Mouse (Mus musculus) cerebellum, postnatal 14 days (tissue): ENCODE measurements around the gene Gsg1l.
A peak's percentile ranks its signal among the peaks of the same experiment; 100 is the strongest.

ENCODE experiments used
- DNase-seq, 2 experiments: peaks; one replicate each; pipeline ENCODE4 v3.0.0; 2021; ENCODE audit warnings: mixed read lengths in 2 of 2

Gsg1l gene

DNA sequence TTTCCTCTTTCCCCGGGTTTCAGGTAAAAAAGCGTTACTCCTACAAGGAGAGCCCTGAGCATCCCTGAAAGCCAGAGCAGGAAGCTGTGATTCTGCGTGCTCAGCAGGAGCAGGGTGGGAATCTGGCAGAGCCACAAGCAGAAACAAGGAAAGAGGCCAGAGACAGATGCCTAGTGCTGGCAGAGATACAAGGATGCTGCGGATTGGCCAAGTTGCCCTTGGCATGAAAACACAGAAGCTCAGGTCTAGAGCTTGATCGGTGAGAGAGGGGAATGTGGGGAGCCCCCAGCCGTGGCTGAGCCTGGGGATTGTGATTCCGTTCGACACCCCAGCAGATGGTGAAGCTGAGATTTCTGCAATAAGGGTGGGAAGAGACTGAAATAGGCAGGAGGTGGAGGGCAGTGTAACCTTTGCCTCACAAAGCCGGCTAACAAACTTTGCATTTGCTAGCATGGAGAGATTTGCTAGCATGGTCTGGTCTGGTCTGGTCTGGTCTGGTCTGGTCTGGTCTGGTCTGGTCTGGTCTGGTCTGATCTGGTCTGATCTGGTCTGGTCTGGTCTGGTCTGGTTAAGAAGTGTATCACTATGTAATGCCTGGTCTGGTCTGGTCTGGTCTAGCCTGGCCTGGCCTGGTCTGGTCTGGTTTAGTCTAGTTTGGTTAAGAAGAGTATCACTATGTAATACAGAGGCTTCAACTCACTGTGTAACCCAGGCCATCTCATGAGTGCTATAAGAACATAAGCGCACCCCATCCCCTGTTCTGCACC is 50.4 kb downstream of the Gsg1l start:
- peak; percentile 92 to 96 for DNase-seq

DNA sequence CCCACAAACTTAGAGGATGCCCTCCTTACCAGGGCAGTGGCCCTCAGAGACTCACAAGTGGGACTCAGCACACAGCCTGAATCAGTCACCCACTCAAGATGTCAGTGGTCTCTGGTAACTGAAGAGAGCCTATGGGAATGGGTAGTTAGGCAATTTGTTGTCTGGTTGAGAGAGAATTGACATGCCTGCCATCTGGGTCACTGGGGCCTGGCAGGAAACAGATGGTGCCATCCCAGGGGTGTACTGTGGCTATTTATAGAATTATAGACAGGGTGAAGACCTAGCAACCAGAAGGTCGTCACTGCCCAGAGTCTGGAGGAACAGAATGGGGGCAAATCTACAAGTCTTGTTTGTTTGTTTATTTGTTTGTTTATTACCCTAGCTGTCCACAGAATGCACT is 54.8 kb downstream of the Gsg1l start:
- peak; percentile 64 to 78 for DNase-seq

- DNase-seq = peak in 1 of 2 experiments; percentile 34
Observed at GRCm38 (mm10) chr7:126026600-126026999, 55.6 kb downstream of the Gsg1l start.

DNA sequence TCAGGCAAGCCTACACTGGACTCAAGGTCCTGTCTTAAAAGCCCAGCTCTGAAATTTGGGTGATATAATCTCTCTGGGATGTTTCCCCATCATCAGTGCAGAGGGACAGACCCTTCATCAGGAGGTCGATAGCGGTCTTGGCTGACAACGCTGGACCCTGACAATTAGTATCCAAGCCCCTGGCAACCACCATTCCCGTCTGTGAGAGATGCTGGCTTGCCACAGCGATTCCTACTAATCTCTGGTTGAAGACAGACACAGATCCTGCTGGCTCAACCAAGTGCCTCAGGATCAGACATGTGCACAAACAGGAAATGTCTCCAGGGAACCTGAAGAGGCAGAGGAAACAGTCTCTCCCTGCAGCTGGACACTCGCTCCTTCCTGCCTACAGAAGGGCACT is 62.2 kb downstream of the Gsg1l start:
- peak in 1 of 2 experiments; percentile 34 for DNase-seq

GRCm38 (mm10) chr7:126019321-126019720 is 62.9 kb downstream of the Gsg1l start:
- no peak for DNase-seq

DNA sequence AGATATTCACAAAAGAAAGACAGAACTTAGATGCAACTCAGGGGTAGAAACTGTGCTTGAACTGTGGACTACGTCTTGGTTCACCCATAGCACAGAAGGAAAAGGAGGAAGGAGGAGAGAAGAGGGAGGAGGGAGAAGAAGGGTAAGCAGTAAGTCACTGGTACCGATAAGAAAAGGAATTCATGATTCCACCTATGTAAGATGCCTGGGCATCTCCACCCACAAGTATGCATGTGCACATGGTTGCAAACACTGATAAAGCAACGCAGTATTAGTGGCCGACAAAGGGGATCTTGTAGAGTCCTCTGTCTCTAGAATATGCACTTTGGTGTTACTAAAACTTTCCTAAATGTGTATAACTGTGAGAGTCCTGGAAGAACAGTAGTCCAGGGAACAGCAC is 64.8 kb downstream of the Gsg1l start:
- DNase-seq = no peak

DNA sequence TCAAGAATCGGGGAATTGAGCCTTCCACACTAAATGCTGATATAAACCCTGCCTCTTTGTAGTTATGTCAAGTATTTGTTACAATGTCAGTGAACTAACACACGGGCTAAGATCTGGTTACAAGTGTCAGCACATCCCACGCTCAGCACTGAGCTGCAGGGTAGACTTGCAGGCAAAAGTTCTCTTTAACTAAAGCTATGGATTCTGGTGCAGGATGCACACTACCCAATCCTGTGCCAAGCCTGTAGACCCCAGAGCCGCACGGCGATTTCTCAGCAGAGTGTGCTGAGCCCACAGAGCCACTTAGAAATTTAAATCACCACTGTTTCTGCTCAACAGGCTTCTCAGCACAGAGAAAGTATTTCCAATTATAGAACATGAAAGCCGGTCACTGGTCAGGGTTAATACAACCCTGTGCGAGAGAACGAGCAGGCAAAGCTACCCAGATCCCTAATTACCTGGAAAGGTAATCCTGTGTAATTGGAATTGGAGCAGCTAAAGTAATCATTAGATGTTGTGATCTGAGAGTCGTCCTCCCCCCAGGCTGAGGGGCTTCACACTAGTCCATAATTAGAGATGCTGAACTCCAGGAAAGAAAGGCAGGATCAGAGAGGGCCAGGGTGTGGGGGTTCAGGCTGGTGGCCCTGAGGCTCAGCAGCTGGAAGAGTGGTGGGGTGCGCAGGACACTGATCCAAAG is 69.7 kb downstream of the Gsg1l start:
- no peak for DNase-seq

GRCm38 (mm10) chr7:126008789-126009148 is 73.4 kb downstream of the Gsg1l start:
- peak; percentile 61 to 64 for DNase-seq

DNA sequence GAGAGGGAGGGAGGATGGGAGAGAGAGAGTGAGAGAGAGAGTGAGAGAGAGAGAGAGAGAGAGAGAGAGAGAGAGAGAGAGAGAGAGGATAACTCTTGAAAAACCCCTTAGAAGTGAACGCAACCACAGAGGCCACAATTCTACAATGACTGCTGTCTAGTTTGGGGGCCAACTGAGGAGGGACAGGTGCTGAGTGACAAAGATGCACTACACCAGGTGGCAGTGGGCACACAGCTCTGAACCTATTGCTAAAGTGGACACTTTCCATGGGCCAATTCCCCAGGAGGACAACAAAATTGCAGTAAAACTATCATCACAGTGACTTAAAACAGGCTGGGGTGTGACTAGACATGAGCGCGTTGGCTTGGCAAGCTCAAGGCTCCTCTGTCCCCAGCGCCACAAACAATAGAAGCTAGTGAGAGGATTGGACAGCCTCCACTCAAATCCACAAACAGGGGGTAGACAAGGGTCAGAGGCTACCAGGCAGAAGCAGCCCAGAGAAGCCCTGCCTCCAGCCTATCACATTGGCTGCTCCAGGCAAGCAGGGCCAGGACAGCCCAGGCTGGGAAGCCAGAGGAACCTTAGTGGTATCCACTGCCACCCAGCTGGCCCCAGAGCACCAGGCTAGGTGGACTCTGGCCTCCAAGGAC is 73.9 kb downstream of the Gsg1l start:
- DNase-seq = no peak

- DNase-seq = no peak
Observed at GRCm38 (mm10) chr7:126007132-126007910, 74.9 kb downstream of the Gsg1l start.

DNA sequence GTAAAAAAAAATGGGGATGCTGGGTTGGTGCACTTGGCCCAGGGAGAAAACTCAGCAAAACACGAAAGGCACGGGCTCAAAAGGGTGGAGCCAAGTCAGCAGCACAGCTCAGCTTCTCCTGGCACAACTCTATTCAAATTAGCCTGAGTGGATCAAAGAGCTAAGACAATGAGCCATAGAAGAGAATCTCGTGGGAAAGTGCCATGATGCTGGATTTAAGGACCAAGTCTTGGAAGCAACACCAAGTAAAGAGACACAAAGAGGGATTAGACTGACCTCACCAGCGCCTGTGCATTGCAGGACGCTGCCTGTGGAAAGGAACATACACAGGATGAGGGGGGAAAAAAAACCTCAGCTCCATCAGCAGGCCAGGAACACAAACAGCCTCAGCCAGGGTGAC is 76.9 kb downstream of the Gsg1l start:
- no peak for DNase-seq

DNA sequence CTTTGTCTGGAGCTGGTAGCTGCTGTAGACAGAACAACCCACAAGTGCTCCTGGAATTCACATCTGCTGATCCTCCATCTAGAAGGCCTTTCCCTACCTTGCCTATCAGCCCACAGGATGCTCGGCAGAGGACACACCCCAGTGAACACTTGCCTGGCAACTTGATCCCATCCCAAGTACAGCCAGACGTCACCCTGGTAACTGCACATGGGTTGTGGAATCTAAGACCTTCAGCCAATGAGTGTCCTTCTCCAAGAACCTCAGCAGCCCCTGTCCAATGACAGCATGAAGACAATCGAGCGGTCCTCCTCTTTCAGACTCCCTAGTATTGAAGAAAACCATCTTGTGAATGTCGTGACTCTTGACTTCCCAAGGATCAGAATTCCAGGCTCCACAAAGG is 80.5 kb downstream of the Gsg1l start:
- DNase-seq = no peak

DNA sequence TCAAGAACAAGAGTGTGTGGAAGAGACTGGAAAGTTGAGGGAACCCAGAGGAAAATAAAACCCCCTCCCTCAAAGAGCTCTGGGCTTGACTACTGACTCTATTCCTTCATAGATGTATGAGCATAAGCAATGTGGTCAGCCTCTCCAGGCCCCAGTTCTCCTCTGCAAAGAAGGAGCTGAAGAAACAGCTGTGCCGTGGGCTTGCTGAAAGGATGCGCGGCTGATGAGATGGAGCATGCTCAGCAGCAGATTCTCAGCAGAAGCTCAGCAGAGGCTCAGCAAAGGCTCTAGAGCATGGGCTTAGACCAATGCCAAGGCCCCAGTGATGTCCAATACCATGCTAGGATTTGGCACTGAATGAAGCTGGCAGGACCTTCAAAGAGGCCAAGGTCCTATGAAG is 82.3 kb downstream of the Gsg1l start:
- no peak for DNase-seq

- no peak for DNase-seq
Observed at GRCm38 (mm10) chr7:125996151-125996550, 86.1 kb downstream of the Gsg1l start.

- peak; percentile 42 to 56 for DNase-seq
Observed at GRCm38 (mm10) chr7:125992356-125992891, 89.8 kb downstream of the Gsg1l start.

DNA sequence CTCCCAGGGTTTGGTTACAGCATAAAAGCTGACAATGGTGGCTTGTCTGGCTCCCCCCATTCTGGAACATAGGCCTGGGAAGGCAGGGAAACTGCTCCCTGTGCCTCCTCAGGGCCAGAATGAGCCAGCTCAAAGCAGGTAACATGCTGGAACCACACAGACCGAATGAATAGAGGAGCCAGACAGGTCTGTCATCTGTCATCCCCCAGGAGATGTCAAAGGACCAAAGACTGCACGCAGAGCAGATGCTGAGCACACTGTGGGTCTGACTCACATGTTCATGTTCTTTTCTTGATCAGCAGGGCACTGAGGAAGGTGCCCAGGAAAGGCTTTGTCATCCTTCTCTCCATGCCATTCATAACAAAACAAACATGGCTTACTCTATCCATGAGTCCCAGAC is 90.4 kb downstream of the Gsg1l start:
- DNase-seq = peak in 1 of 2 experiments; percentile 44

DNA sequence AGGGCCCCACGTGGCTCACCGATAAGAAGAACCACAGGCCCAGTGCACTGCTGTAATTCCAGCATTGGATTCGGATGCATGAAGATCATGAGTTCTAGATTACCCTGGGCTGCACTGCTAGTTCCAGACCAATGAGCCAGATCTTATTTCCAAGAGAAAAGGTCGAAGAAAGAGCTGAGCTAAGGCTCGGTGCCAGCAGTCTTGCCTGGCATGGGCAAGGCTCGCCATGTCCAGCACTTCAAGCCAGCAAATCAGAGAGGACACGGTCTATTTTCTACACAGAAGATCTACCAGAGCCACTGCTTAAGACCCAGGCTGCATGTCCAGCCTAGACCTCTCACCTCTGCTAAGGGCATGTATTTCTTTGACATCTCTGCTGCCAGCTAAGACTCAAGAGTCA is 92.2 kb downstream of the Gsg1l start:
- peak; percentile 48 to 56 for DNase-seq

DNA sequence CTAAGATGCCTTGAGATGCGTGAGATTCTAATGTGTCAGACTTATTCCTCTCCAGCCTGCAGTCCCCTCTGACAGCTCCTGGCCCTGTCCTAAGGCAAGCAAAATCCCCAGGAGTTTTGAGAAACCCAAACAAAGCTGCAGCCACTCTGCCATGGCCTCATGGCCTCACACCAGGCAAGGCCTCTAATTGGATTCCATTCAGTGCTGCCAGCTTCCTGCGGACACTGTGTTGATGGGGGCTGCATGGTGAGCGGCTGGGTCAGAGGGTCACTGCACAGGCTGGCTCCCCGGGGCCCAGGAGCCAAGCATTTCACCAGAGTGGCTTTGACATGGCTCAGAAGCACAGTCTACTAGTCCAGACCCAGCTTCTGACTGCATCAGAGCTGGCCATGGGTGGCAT is 92.7 kb downstream of the Gsg1l start:
- no peak for DNase-seq

- no peak for DNase-seq
Observed at GRCm38 (mm10) chr7:125988326-125988725, 93.9 kb downstream of the Gsg1l start.

DNA sequence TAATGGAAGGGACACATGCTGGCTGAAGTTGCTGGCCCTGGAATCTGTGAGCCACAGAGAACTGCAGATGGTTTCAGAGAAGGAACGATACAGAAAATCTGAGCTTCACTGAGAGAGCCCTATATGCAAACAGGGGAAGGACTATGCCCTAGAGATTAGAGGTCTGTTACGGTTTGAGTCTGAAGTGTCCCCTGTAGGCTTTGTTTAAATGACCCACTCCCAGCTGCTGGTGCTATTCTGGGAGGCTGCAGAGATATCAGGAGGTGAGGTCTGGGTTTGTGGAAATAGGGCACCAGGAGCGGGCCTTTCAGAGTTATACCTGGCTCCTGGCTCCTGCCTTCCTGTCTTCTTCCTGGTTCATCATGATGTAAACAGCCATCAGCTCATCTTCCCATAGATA is 95.1 kb downstream of the Gsg1l start:
- no peak for DNase-seq

- DNase-seq = no peak
Observed at GRCm38 (mm10) chr7:125985565-125985964, 96.6 kb downstream of the Gsg1l start.

DNA sequence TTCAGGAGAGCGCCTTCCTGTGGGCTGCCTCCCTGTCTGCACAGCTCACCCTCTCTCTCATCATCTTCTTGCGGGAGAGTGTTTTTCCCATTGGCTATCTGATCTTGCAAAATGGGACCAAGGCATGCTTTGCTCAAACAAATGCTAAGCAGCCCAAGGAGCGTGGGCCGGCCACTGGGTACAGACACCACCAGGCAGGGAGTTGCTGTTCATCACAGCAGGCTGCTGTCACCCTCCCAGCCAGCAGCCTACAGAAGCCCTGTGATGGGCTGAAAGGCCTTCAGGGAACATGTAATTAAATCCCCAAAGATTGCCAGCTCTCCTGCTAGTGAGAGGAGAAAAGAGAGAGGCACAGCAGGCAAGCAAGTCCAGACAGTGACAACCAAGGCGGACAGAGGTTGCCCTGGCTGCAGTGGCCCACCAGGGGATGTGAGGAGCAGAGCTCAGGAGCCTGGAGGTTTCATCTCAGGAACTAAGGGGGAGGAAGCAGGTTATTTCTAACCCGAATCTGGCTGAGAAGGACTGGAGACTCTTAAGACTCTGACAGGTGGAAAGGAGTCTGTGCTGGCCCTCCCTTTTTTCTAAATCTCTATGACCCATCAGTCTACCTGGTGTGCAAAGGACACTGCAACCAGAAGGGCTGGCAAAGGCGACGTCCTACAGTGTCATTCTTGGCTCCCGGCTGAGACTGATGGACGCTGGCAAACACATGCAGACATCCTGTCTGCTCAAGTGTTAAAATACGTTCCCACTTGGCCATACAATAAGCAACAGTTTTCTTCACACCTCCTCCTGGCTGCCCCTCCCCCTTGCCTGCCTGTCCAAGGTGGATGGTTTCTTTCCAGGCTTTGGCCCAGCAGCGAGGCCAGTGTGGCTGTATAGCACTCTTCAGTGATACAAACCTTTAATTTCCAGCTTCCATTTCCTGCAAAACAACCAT is 98.0 kb downstream of the Gsg1l start:
- DNase-seq = peak; percentile 38 to 41
